Mouse (Mus musculus): ENCODE measurements around the gene Vmn2r8.
"Not testable (repeated sequence)": the region's sequence is repeated elsewhere in the genome, so short reads cannot be mapped to it uniquely, and the experiment has no call there.

DNA sequence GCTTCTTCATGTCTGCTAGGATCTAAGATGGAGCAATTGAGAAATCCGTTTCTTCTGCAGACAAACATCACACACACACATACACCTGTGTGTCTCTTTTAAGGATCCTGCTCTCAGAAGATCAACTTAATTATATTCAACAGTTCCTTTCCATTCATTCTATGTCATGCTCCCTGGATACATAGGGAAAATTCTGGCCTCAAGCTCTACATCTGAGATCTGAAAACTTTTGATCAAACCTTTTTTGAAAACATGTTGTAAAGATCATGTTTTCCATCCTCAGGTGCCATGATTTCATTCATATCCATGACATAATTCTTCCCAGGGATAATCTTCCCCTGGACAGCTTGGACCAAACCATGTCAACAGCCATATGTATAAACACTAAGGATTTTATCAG lies 43.9 kb upstream of the Vmn2r8 start, which contains the start of gene Vmn2r9:
- TF ChIP-seq CTCF (IDR thresholded peaks at IDR 0.05; ENCODE audit: control insufficient read depth, insufficient read depth, insufficient read length); MAX (IDR thresholded peaks at IDR 0.05): not testable (repeated sequence)

All from C2C12 (cell line).